Mouse (Mus musculus): ENCODE measurements around the gene Clcc1. TPM values are rescaled to one million over a fixed set of nuclear protein-coding genes. Genes with fewer than 3 reads are reported as not detected.

The Clcc1 gene
- 39.5 and 42.9 TPM in 2 replicates for polyA plus RNA-seq (2012; rRNA removed)

DNA sequence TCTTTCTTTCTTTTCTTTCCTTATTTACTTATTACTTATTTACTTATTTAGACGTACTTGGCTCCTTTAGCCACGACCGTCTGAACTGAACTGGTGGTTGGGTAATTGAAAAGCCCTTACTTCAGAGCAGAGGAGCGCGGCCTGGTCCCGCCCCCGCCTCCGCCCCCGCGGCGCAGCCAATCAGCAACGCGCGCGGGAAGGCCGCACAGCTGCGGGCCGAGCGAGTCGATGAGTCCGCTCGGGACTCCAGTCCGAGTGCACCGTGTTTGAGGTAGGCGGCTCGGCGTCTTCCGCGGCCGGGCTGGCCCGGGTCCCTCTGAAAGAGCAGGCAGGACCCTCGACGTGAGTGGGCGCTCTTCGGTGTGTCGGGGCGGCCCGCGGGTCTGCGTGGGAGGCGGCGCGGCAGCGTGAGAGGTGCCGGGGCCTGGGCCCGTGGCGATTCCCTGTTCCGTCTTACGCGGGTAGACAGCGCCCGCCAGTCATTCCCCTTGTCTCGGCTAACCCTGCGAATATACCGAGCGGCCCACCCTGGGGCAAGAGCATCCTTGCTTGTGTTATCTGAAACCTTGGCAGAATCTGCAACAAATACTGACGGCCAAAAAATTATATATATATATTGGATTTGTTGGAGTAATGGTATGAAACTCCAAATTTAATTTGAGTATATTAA is at the start of gene Clcc1:
Gene Clcc1 (plus strand): TSS at position 204 of the 670 bp plus-strand sequence.

DNA sequence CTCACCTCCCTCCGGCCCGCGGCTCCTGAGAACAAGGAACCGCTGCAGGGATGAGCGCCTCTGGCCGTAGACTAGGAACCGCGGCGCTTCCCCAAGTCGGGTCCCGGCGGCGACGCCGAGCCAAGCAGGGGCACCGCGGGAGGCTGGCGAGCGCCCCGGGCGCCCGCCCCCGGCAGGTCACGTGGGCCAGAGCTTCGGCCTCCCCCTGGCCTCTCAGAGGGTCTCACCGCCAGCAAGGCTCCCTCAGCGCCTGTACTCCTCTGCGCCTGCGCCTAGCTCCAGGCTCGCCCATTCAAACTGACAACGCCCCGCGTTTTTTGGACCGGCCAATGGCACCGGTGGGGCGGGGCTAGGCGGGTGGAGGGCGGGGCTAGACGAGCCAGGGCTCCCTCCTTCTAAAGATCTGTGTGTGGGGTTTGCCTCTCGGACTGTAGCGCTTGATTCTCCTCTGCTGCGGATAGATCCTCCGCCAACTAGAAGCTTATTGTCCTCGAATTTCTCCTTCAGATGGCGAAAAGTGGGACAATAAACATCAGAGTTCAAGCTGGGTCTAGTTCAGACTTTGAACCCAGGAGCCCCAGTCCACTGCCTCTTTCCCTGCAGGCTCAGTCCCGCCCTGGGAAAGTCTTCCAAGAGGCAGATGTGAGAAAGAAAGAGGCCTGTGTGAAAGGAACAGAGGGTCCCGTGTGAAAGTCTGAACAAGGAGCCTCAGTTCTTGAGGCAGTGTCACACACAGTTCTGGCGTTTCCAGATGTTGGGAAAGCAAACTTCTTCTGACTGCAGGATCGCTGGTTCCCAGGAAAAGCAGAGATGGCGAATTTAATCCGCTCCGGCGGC is 68.5 kb downstream of the Clcc1 start, which contains the start of gene Gpsm2:
Gene Gpsm2 (minus strand): TSS at position 274 of the 837 bp plus-strand sequence.

Other genes starting within 250 kb of the Clcc1 start
- 35.7 and 42.0 TPM in 2 replicates for gene Celsr2, start 238.4 kb upstream of the Clcc1 start, polyA plus RNA-seq (2012; rRNA removed)
- gene Sars, start 208.7 kb upstream of the Clcc1 start, polyA plus RNA-seq (2012; rRNA removed), result 165 and 175 TPM in 2 replicates
- 3.2 and 4.1 TPM in 2 replicates for gene 1700013F07Rik, start 119.8 kb upstream of the Clcc1 start, polyA plus RNA-seq (2012; rRNA removed)
- gene 5330417C22Rik, start 117.4 kb upstream of the Clcc1 start, polyA plus RNA-seq (2012; rRNA removed), result 9.7 and 11.6 TPM in 2 replicates
- gene Tmem167b, start 91.4 kb upstream of the Clcc1 start, polyA plus RNA-seq (2012; rRNA removed), result 12.4 and 13.0 TPM in 2 replicates
- gene Taf13, start 82.2 kb upstream of the Clcc1 start, polyA plus RNA-seq (2012; rRNA removed), result 28.7 and 34.1 TPM in 2 replicates
- 123 and 124 TPM in 2 replicates for gene Wdr47, start 62.6 kb upstream of the Clcc1 start, polyA plus RNA-seq (2012; rRNA removed)
- gene Gpsm2, start 68.4 kb downstream of the Clcc1 start, polyA plus RNA-seq (2012; rRNA removed), result 8.6 and 9.8 TPM in 2 replicates
- 0.03 and 0.07 TPM in 2 replicates for gene Aknad1, start 85.7 kb downstream of the Clcc1 start, polyA plus RNA-seq (2012; rRNA removed)
- gene Stxbp3, start 186.6 kb downstream of the Clcc1 start, polyA plus RNA-seq (2012; rRNA removed), result 10.0 and 12.6 TPM in 2 replicates
- 0.03 and 0.08 TPM in 2 replicates for gene Fndc7, start 236.1 kb downstream of the Clcc1 start, polyA plus RNA-seq (2012; rRNA removed)